Mouse (Mus musculus) bone marrow, adult 2 months (tissue): Measurements from ENCODE around the gene Gm6763. TPM values are rescaled to one million over a fixed set of nuclear protein-coding genes. Genes with fewer than 3 reads are reported as not detected.
"Not testable (repeated sequence)": the region's sequence is repeated elsewhere in the genome, so short reads cannot be mapped to it uniquely, and the experiment has no call there.

Experiments used
- H3K27ac ChIP-seq: fragments of 200-500 bp; 2 replicates; pipeline ENCODE4 v1.5.1; 2012; ENCODE audit warnings: low read depth, mild to moderate bottlenecking, control low read depth, inconsistent platforms, low read length; ENCODE audit not compliant: control insufficient read depth, poor library complexity, insufficient read depth
- H3K4me1 ChIP-seq: fragments of 200-500 bp; 2 replicates; pipeline ENCODE4 v1.6.1; 2011; ENCODE audit warnings: low read length; ENCODE audit not compliant: control insufficient read depth, insufficient read depth
- H3K4me3 ChIP-seq: fragments of 200-500 bp; replicated peaks from 2 replicates; pipeline ENCODE3; 2011; ENCODE audit warnings: mild to moderate bottlenecking, low read depth, low read length, control low read depth; ENCODE audit not compliant: control insufficient read depth
- CTCF ChIP-seq: fragments of 200-500 bp; IDR thresholded peaks from 2 replicates; pipeline ENCODE4 v1.5.1; 2011; ENCODE audit warnings: low read length, control low read depth; ENCODE audit not compliant: control insufficient read depth, insufficient read depth
- POLR2A ChIP-seq: fragments of 200-500 bp; IDR thresholded peaks from 2 replicates; pipeline ENCODE4 v1.6.1; 2011; ENCODE audit warnings: low read depth, mild to moderate bottlenecking, control low read depth, low read length, borderline replicate concordance; ENCODE audit not compliant: control insufficient read depth
- WGBS: fragments of 180-500 bp; shearing (Covaris S2); methylation state at CpG from one replicate; pipeline ENCODE4 v1.1.7; 2018; 5-methylcytosine and 5-hydroxymethylcytosine counted together
- polyA plus RNA-seq: library from polyadenylated mRNA; stranded (reverse); fragments of >200 nt; gene quantifications from 2 replicates; pipeline ENCODE4 v1.2.4, GENCODE M21; 2011; ENCODE audit warnings: low replicate concordance; ENCODE audit not compliant: missing spikeins, insufficient read depth, insufficient read length

The Gm6763 gene
- not detected in 2 replicates for polyA plus RNA-seq

GRCm38 (mm10) chr10:104151197-104151596 is at the start of gene Gm6763:
Gm6763 (plus strand) TSS chr10:104151497.
- H3K4me1 ChIP-seq, H3K27ac ChIP-seq, H3K4me3 ChIP-seq: not testable (repeated sequence)
- no CpG with 5 or more reads among the region's 3 CpGs for WGBS

GRCm38 (mm10) chr10:104110044-104110443 is 41.3 kb upstream of the Gm6763 start:
- H3K27ac ChIP-seq: no peak overlapping the region
- 71% methylated on average over 3 of the region's 3 CpGs for WGBS
- TF ChIP-seq POLR2A: no peak
- no peak for TF ChIP-seq CTCF
- no peaks in the 10 kb centered on the region for H3K4me1 ChIP-seq
- H3K4me3 ChIP-seq: no peak overlapping the region

GRCm38 (mm10) chr10:104118312-104118711 is 33.0 kb upstream of the Gm6763 start:
- WGBS: 68% methylated on average over 2 of the region's 2 CpGs
- no peak overlapping the region for H3K27ac ChIP-seq
- TF ChIP-seq CTCF (no peak), POLR2A (no peak)
- H3K4me3 ChIP-seq: no peak overlapping the region
- H3K4me1 ChIP-seq: no peaks in the 10 kb centered on the region

- no CpG with 5 or more reads among the region's 3 CpGs for WGBS
- H3K4me1 ChIP-seq, H3K27ac ChIP-seq, H3K4me3 ChIP-seq: not testable (repeated sequence)
These were observed 8.6 kb upstream of the Gm6763 start, which contains the start of gene Gm21293 for GRCm38 (mm10) chr10:104142687-104143086. Gm21293 (plus strand) TSS chr10:104142987.

- H3K4me1 ChIP-seq, H3K4me3 ChIP-seq: not testable (repeated sequence)
- WGBS: no CpG with 5 or more reads among the region's 3 CpGs
These were observed 8.4 kb downstream of the Gm6763 start, which contains the start of gene Gm8764 for GRCm38 (mm10) chr10:104159706-104160105. Gm8764 (plus strand) TSS chr10:104160006.

GRCm38 (mm10) chr10:104168215-104168614 is 16.9 kb downstream of the Gm6763 start, which contains the start of gene Gm21304:
Gm21304 (plus strand) TSS chr10:104168515.
- H3K4me1 ChIP-seq, H3K27ac ChIP-seq, H3K4me3 ChIP-seq: not testable (repeated sequence)
- WGBS: no CpG with 5 or more reads among the region's 3 CpGs

More at GRCm38 (mm10) chr10:104159706-104160105, 8.4 kb downstream of the Gm6763 start, which contains the start of gene Gm8764:
- not testable (repeated sequence) for H3K27ac ChIP-seq

- WGBS: no CpG with 5 or more reads among the region's 3 CpGs
- H3K4me1 ChIP-seq, H3K4me3 ChIP-seq, H3K27ac ChIP-seq: not testable (repeated sequence)
These were observed 25.4 kb downstream of the Gm6763 start, which contains the start of gene Gm21312 for GRCm38 (mm10) chr10:104176724-104177123. Gm21312 (plus strand) TSS chr10:104177024.

GRCm38 (mm10) chr10:104185233-104185632 is 33.9 kb downstream of the Gm6763 start, which contains the start of gene Gm20765:
Gm20765 (plus strand) TSS chr10:104185533.
- no CpG with 5 or more reads among the region's 3 CpGs for WGBS

GRCm38 (mm10) chr10:104193742-104194141 is 42.4 kb downstream of the Gm6763 start, which contains the start of gene Gm4340:
Gm4340 (plus strand) TSS chr10:104194042.
- no CpG with 5 or more reads among the region's 3 CpGs for WGBS
- H3K4me1 ChIP-seq, H3K27ac ChIP-seq, H3K4me3 ChIP-seq: not testable (repeated sequence)

More at GRCm38 (mm10) chr10:104185233-104185632, 33.9 kb downstream of the Gm6763 start, which contains the start of gene Gm20765:
- not testable (repeated sequence) for H3K4me3 ChIP-seq, H3K4me1 ChIP-seq, H3K27ac ChIP-seq

Other genes starting within 250 kb of the Gm6763 start
- gene Gm21293, start 8.5 kb upstream of the Gm6763 start, polyA plus RNA-seq: not detected in 2 replicates
- not detected in 2 replicates for gene Gm8764, start 8.5 kb downstream of the Gm6763 start, polyA plus RNA-seq
- gene Gm21304, start 17.0 kb downstream of the Gm6763 start, polyA plus RNA-seq: not detected in 2 replicates
- not detected in 2 replicates for gene Gm21312, start 25.5 kb downstream of the Gm6763 start, polyA plus RNA-seq
- not detected in 2 replicates for gene Gm20765, start 34.0 kb downstream of the Gm6763 start, polyA plus RNA-seq
- not detected in 2 replicates for gene Gm4340, start 42.5 kb downstream of the Gm6763 start, polyA plus RNA-seq